Mouse (Mus musculus) MEL (cell line): ENCODE results near the gene Acpp. TPM values are rescaled to one million over a fixed set of nuclear protein-coding genes. Genes with fewer than 3 reads are reported as not detected.

Experiments
- DNase-seq: peaks from one replicate; pipeline ENCODE4 v3.0.0; 2011; ENCODE audit warnings: low read depth, low spot score
- H3K27ac ChIP-seq: 2 replicates; pipeline ENCODE4 v1.5.1; 2012; ENCODE audit warnings: low read depth, mild to moderate bottlenecking, control low read depth, low read length, moderate library complexity; ENCODE audit not compliant: control insufficient read depth
- H3K27me3 ChIP-seq, 2 experiments: fragments of 150-350 bp in 1 of 2; sonication (generic) in 1 of 2; 2 replicates each; pipeline ENCODE4 v1.6.1; 2012; ENCODE audit warnings: low read length in 2 of 2, mild to moderate bottlenecking in 2 of 2, improper control_type of control experiment in 1 of 2, moderate library complexity in 1 of 2; ENCODE audit not compliant: insufficient read depth in 2 of 2, control insufficient read depth in 1 of 2
- H3K36me3 ChIP-seq, 2 experiments: 2 replicates each; pipeline ENCODE4 v1.6.1; 2012 to 2014; ENCODE audit warnings: low read length in 2 of 2, improper control_type of control experiment in 1 of 2, inconsistent platforms in 1 of 2, mild to moderate bottlenecking in 1 of 2; ENCODE audit not compliant: insufficient read depth in 2 of 2, control insufficient read depth in 1 of 2
- H3K4me1 ChIP-seq, 2 experiments: fragments of 150-350 bp in 1 of 2; sonication (generic) in 1 of 2; 2 replicates each; pipeline ENCODE4 v1.6.1; 2012; ENCODE audit warnings: low read length in 2 of 2, improper control_type of control experiment in 1 of 2, mild to moderate bottlenecking in 1 of 2; ENCODE audit not compliant: insufficient read depth in 2 of 2, control insufficient read depth in 1 of 2
- H3K4me3 ChIP-seq, 2 experiments: fragments of 150-350 bp in 1 of 2; sonication (generic) in 1 of 2; 2 replicates each; pipeline ENCODE4 v1.5.1; 2012; ENCODE audit warnings: low read depth in 2 of 2, low read length in 2 of 2, mild to moderate bottlenecking in 2 of 2, moderate library complexity in 2 of 2, control low read depth in 1 of 2, improper control_type of control experiment in 1 of 2; ENCODE audit not compliant: control insufficient read depth in 1 of 2, insufficient read depth in 1 of 2
- H3K79me2 ChIP-seq: 2 replicates; pipeline ENCODE4 v1.6.1; 2012; ENCODE audit warnings: mild to moderate bottlenecking, low read length, moderate library complexity; ENCODE audit not compliant: control insufficient read depth, poor library complexity, insufficient read depth
- H3K9ac ChIP-seq: 2 replicates; pipeline ENCODE4 v1.6.1; 2012; ENCODE audit warnings: low read depth, mild to moderate bottlenecking, control low read depth, low read length, moderate library complexity; ENCODE audit not compliant: control insufficient read depth, poor library complexity, severe bottlenecking
- H3K9me3 ChIP-seq: fragments of 150-350 bp; sonication (generic); replicated peaks from 2 replicates; pipeline ENCODE4 v1.6.1; 2012; ENCODE audit warnings: mild to moderate bottlenecking, low read length, improper control_type of control experiment, moderate library complexity; ENCODE audit not compliant: insufficient read depth
- BHLHE40 ChIP-seq: IDR thresholded peaks from 2 replicates; pipeline ENCODE4 v1.6.1; 2012; ENCODE audit warnings: low read depth, mild to moderate bottlenecking, inconsistent platforms, low read length, improper control_type of control experiment, borderline replicate concordance
- CTCF ChIP-seq, 3 experiments: IDR thresholded peaks in 2 of 3; conservative IDR thresholded peaks in 1 of 3; 2 replicates each; pipeline ENCODE4 v1.5.1; 2011 to 2012; ENCODE audit warnings: low read length in 3 of 3, low read depth in 2 of 3, mild to moderate bottlenecking in 2 of 3, improper control_type of control experiment in 1 of 3, inconsistent platforms in 1 of 3, mixed read lengths in 1 of 3, moderate library complexity in 1 of 3; ENCODE audit not compliant: control insufficient read depth in 1 of 3, insufficient read depth in 1 of 3, poor library complexity in 1 of 3, severe bottlenecking in 1 of 3
- E2F4 ChIP-seq: IDR thresholded peaks from 2 replicates; pipeline ENCODE4 v1.6.1; 2011; ENCODE audit warnings: low read depth, low read length, improper control_type of control experiment, borderline replicate concordance
- ETS1 ChIP-seq: IDR thresholded peaks from 2 replicates; pipeline ENCODE4 v1.6.1; 2012; ENCODE audit warnings: low read depth, mild to moderate bottlenecking, inconsistent platforms, low read length, improper control_type of control experiment, moderate library complexity
- HCFC1 ChIP-seq: IDR thresholded peaks from 2 replicates; pipeline ENCODE4 v1.6.1; 2012; ENCODE audit warnings: low read depth, mild to moderate bottlenecking, inconsistent platforms, low read length, improper control_type of control experiment, moderate library complexity
- POLR2A ChIP-seq, 2 experiments: IDR thresholded peaks; 2 replicates each; pipeline ENCODE4 v1.6.1; 2011 to 2012; ENCODE audit warnings: low read length in 2 of 2, mild to moderate bottlenecking in 2 of 2, control low read depth in 1 of 2, improper control_type of control experiment in 1 of 2, low read depth in 1 of 2, moderate library complexity in 1 of 2; ENCODE audit not compliant: control insufficient read depth in 1 of 2, insufficient read depth in 1 of 2, poor library complexity in 1 of 2
- SIN3A ChIP-seq: IDR thresholded peaks from 2 replicates; pipeline ENCODE4 v1.6.1; 2012; ENCODE audit warnings: low read length, improper control_type of control experiment, inconsistent platforms
- SMC3 ChIP-seq: IDR thresholded peaks from 2 replicates; pipeline ENCODE4 v1.6.1; 2011; ENCODE audit warnings: low read depth, low read length, improper control_type of control experiment
- USF1 ChIP-seq: IDR thresholded peaks from 2 replicates; pipeline ENCODE4 v1.6.1; 2014; ENCODE audit warnings: low read depth, mild to moderate bottlenecking, inconsistent platforms, low read length, improper control_type of control experiment, moderate library complexity
- USF2 ChIP-seq, 2 experiments: IDR thresholded peaks; 2 replicates each; pipeline ENCODE4 v1.6.1; 2011 to 2012; ENCODE audit warnings: improper control_type of control experiment in 2 of 2, low read length in 2 of 2, borderline replicate concordance in 1 of 2, inconsistent platforms in 1 of 2, low read depth in 1 of 2, mild to moderate bottlenecking in 1 of 2; ENCODE audit not compliant: insufficient read depth in 1 of 2
- polyA plus RNA-seq, 2 experiments: library from polyadenylated mRNA; stranded (reverse) in 1 of 2; unstranded in 1 of 2; fragments of >175 nt in 1 of 2; fragments of >200 nt in 1 of 2; gene quantifications; 2 replicates each; pipeline versions ENCODE4 v1.2.1 to v1.2.4; 2012; ENCODE audit warnings: low replicate concordance in 2 of 2, low read depth in 1 of 2; ENCODE audit not compliant: insufficient read length in 2 of 2, insufficient read depth in 1 of 2, missing spikeins in 1 of 2
- total RNA-seq: library from RNA; depleted of rRNA; stranded (reverse); fragments of 300-350 nt; gene quantifications from 2 replicates; pipeline ENCODE4 v1.2.3, GENCODE M21; 2012

The Acpp gene
- total and polyA plus RNA-seq, 3 experiments, result 0.03 TPM; not detected in 2

GRCm38 (mm10) chr9:104284934-104285333, 52.6 kb downstream of the Acpp start:
- no peak for TF ChIP-seq HCFC1
- Histone ChIP-seq H3K4me1 (no peaks in the 10 kb centered on the region), H3K79me2 (no peaks in the 10 kb centered on the region), H3K9me3 (no peaks in the 10 kb centered on the region), H3K27ac (no peak overlapping the region), H3K27me3 (peaks cover 2 to 3% of the 10 kb centered on the region in 2 experiments; a peak in 3 of 4 replicates), H3K9ac (no peak overlapping the region), H3K4me3 (no peak overlapping the region), H3K36me3 (peaks cover 0 to 2% of the 10 kb centered on the region in 2 experiments; a peak in 1 of 4 replicates)
- DNase-seq, result no peak

GRCm38 (mm10) chr9:104282536-104282935, 55.0 kb downstream of the Acpp start:
- H3K4me1 ChIP-seq, result no peaks in the 10 kb centered on the region
- peaks cover 0 to 2% of the 10 kb centered on the region in 2 experiments; a peak in 1 of 4 replicates for H3K36me3 ChIP-seq
- TF ChIP-seq SIN3A, result no peak
- TF ChIP-seq E2F4, result no peak
- TF ChIP-seq, all 39 proteins: peak for 0
- DNase-seq, result no peak
- Histone ChIP-seq H3K27me3 (peaks cover 2 to 4% of the 10 kb centered on the region in 2 experiments; a peak in 3 of 4 replicates), H3K9me3 (no peaks in the 10 kb centered on the region), H3K9ac (no peak overlapping the region), H3K27ac (no peak overlapping the region), H3K79me2 (no peaks in the 10 kb centered on the region), H3K4me3 (no peak overlapping the region)

GRCm38 (mm10) chr9:104281737-104282136, 55.8 kb downstream of the Acpp start:
- H3K27me3 ChIP-seq, result peaks cover 2 to 4% of the 10 kb centered on the region in 2 experiments; a peak in 3 of 4 replicates
- no peaks in the 10 kb centered on the region for H3K9me3 ChIP-seq
- H3K4me3 ChIP-seq, result no peak overlapping the region
- H3K79me2 ChIP-seq, result no peaks in the 10 kb centered on the region
- H3K4me1 ChIP-seq, result no peaks in the 10 kb centered on the region; a peak in 1 of 4 replicates
- no peak for DNase-seq
- no peak overlapping the region for H3K27ac ChIP-seq
- no peak overlapping the region for H3K9ac ChIP-seq
- peaks cover 0 to 2% of the 10 kb centered on the region in 2 experiments; a peak in 1 of 4 replicates for H3K36me3 ChIP-seq
- TF ChIP-seq SMC3 (no peak), POLR2A (IDR thresholded peaks at IDR 0.05; ENCODE audit: control insufficient read depth in 1 of 2, insufficient read depth in 1 of 2, low read depth in 1 of 2, low read length in 2 of 2, poor library complexity in 1 of 2) (no peak), CTCF (IDR thresholded peaks at IDR 0.05 in 2 of 3, conservative IDR thresholded peaks at IDR 0.05 in 1 of 3; ENCODE audit: control insufficient read depth in 1 of 3, insufficient read depth in 1 of 3, low read depth in 2 of 3, low read length in 3 of 3, poor library complexity in 1 of 3, severe bottlenecking in 1 of 3) (no peak), ETS1 (no peak)

GRCm38 (mm10) chr9:104280725-104281495, 56.6 kb downstream of the Acpp start:
- H3K27ac ChIP-seq, result no peak overlapping the region
- peaks cover 0 to 2% of the 10 kb centered on the region in 2 experiments; a peak in 1 of 4 replicates for H3K36me3 ChIP-seq
- peaks cover 2 to 4% of the 10 kb centered on the region in 2 experiments; a peak in 3 of 4 replicates for H3K27me3 ChIP-seq
- H3K9ac ChIP-seq, result no peak overlapping the region
- TF ChIP-seq SIN3A (no peak), USF1 (peak; percentile 78), BHLHE40 (peak; percentile 62; the same call in 1 of the 2 replicates), USF2 (IDR thresholded peaks at IDR 0.05; ENCODE audit: borderline replicate concordance in 1 of 2, insufficient read depth in 1 of 2, low read depth in 1 of 2, low read length in 2 of 2) (no peak)
- DNase-seq, result no peak
- H3K9me3 ChIP-seq, result no peaks in the 10 kb centered on the region
- H3K79me2 ChIP-seq, result no peaks in the 10 kb centered on the region
- no peaks in the 10 kb centered on the region; a peak in 1 of 4 replicates for H3K4me1 ChIP-seq
- H3K4me3 ChIP-seq, result no peak overlapping the region
